Mouse (Mus musculus) megakaryocyte, embryonic 14.5 days (primary cell): Measurements from ENCODE around the gene Myt1l. TPM values are rescaled to one million over a fixed set of nuclear protein-coding genes. Genes with fewer than 3 reads are reported as not detected.

Source experiments
- H3K27me3 ChIP-seq: replicated peaks from 2 replicates; pipeline ENCODE3; 2012; ENCODE audit warnings: inconsistent platforms
- H3K36me3 ChIP-seq: replicated peaks from 2 replicates; pipeline ENCODE3; 2012; ENCODE audit warnings: low read length, inconsistent platforms, mixed read lengths
- H3K4me1 ChIP-seq: 2 replicates; pipeline ENCODE4 v1.6.1; 2012; ENCODE audit warnings: inconsistent platforms
- H3K4me3 ChIP-seq: replicated peaks from 2 replicates; pipeline ENCODE3; 2012; ENCODE audit warnings: moderate library complexity, mild to moderate bottlenecking, inconsistent platforms
- H3K9me3 ChIP-seq: 2 replicates; pipeline ENCODE4 v1.6.1; 2012; ENCODE audit warnings: inconsistent platforms
- FLI1 ChIP-seq: IDR thresholded peaks from 2 replicates; pipeline ENCODE4 v1.6.1; 2012; ENCODE audit warnings: low read length, inconsistent platforms, mixed read lengths
- GATA1 ChIP-seq: IDR thresholded peaks from 3 replicates; pipeline ENCODE4 v1.6.1; 2012; ENCODE audit warnings: mixed read lengths, low read length, inconsistent platforms, borderline replicate concordance
- polyA plus RNA-seq: library from polyadenylated mRNA; stranded (reverse); fragments of >175 nt; gene quantifications from 2 replicates; pipeline ENCODE4 v1.2.3, GENCODE M21; 2012; ENCODE audit warnings: low replicate concordance; ENCODE audit not compliant: insufficient read depth

Gene Myt1l
- polyA plus RNA-seq, 1 experiment, result 0.23 TPM

GRCm38 (mm10) chr12:29649510-29650152 is 121.4 kb downstream of the Myt1l start:
- Histone ChIP-seq H3K36me3 (no peaks in the 10 kb centered on the region), H3K27me3 (no peaks in the 10 kb centered on the region), H3K4me3 (no peak overlapping the region), H3K4me1 (no peaks in the 10 kb centered on the region), H3K9me3 (peaks cover 19% of the 10 kb centered on the region)
- no peak for TF ChIP-seq GATA1
- TF ChIP-seq FLI1, result no peak

GRCm38 (mm10) chr12:29652516-29652915 is 124.3 kb downstream of the Myt1l start:
- TF ChIP-seq GATA1 (no peak), FLI1 (no peak)
- H3K4me3 ChIP-seq, result no peak overlapping the region
- H3K9me3 ChIP-seq, result peaks cover 27% of the 10 kb centered on the region
- no peaks in the 10 kb centered on the region for H3K36me3 ChIP-seq
- no peaks in the 10 kb centered on the region for H3K4me1 ChIP-seq
- no peaks in the 10 kb centered on the region for H3K27me3 ChIP-seq

- TF ChIP-seq GATA1 (no peak), FLI1 (no peak)
- Histone ChIP-seq H3K36me3 (no peaks in the 10 kb centered on the region), H3K4me3 (no peak overlapping the region)
Observed at GRCm38 (mm10) chr12:29655197-29655632, 127.0 kb downstream of the Myt1l start.

GRCm38 (mm10) chr12:29655673-29656072 is 127.5 kb downstream of the Myt1l start:
- peaks cover 21% of the 10 kb centered on the region for H3K9me3 ChIP-seq
- TF ChIP-seq GATA1 (no peak), FLI1 (no peak)

More at GRCm38 (mm10) chr12:29655197-29655632, 127.0 kb downstream of the Myt1l start:
- peaks cover 21% of the 10 kb centered on the region for H3K9me3 ChIP-seq
- H3K27me3 ChIP-seq, result no peaks in the 10 kb centered on the region
- no peaks in the 10 kb centered on the region for H3K4me1 ChIP-seq

GRCm38 (mm10) chr12:29657061-29657460 is 128.9 kb downstream of the Myt1l start:
- H3K9me3 ChIP-seq, result peaks cover 22% of the 10 kb centered on the region
- H3K36me3 ChIP-seq, result no peaks in the 10 kb centered on the region
- no peak for TF ChIP-seq FLI1
- no peak for TF ChIP-seq GATA1
- no peak overlapping the region for H3K4me3 ChIP-seq
- H3K4me1 ChIP-seq, result no peaks in the 10 kb centered on the region
- no peaks in the 10 kb centered on the region for H3K27me3 ChIP-seq

More at GRCm38 (mm10) chr12:29655673-29656072, 127.5 kb downstream of the Myt1l start:
- Histone ChIP-seq H3K27me3 (no peaks in the 10 kb centered on the region), H3K36me3 (no peaks in the 10 kb centered on the region), H3K4me3 (no peak overlapping the region), H3K4me1 (no peaks in the 10 kb centered on the region)

GRCm38 (mm10) chr12:29657870-29658269 is 129.7 kb downstream of the Myt1l start:
- no peaks in the 10 kb centered on the region for H3K4me1 ChIP-seq
- TF ChIP-seq FLI1, result no peak
- TF ChIP-seq GATA1, result no peak
- H3K27me3 ChIP-seq, result no peaks in the 10 kb centered on the region
- peaks cover 18% of the 10 kb centered on the region for H3K9me3 ChIP-seq
- no peaks in the 10 kb centered on the region for H3K36me3 ChIP-seq
- no peak overlapping the region for H3K4me3 ChIP-seq

- no peak overlapping the region for H3K4me3 ChIP-seq
- TF ChIP-seq FLI1, result no peak
- no peak for TF ChIP-seq GATA1
- no peaks in the 10 kb centered on the region for H3K4me1 ChIP-seq
- H3K27me3 ChIP-seq, result no peaks in the 10 kb centered on the region
- H3K9me3 ChIP-seq, result no peaks in the 10 kb centered on the region
- H3K36me3 ChIP-seq, result no peaks in the 10 kb centered on the region
Observed at GRCm38 (mm10) chr12:29671984-29672383, 143.8 kb downstream of the Myt1l start.

- no peaks in the 10 kb centered on the region for H3K4me1 ChIP-seq
- no peaks in the 10 kb centered on the region for H3K27me3 ChIP-seq
- TF ChIP-seq GATA1 (no peak), FLI1 (no peak)
- no peaks in the 10 kb centered on the region for H3K9me3 ChIP-seq
- H3K36me3 ChIP-seq, result no peaks in the 10 kb centered on the region
- no peak overlapping the region for H3K4me3 ChIP-seq
Observed at GRCm38 (mm10) chr12:29675594-29676362, 147.6 kb downstream of the Myt1l start.

GRCm38 (mm10) chr12:29682384-29682783 is 154.2 kb downstream of the Myt1l start:
- Histone ChIP-seq H3K4me3 (no peak overlapping the region), H3K27me3 (no peaks in the 10 kb centered on the region), H3K9me3 (no peaks in the 10 kb centered on the region), H3K4me1 (no peaks in the 10 kb centered on the region), H3K36me3 (no peaks in the 10 kb centered on the region)
- TF ChIP-seq GATA1 (no peak), FLI1 (no peak)

GRCm38 (mm10) chr12:29682946-29683345 is 154.8 kb downstream of the Myt1l start:
- Histone ChIP-seq H3K36me3 (no peaks in the 10 kb centered on the region), H3K4me1 (no peaks in the 10 kb centered on the region), H3K9me3 (no peaks in the 10 kb centered on the region), H3K4me3 (no peak overlapping the region), H3K27me3 (no peaks in the 10 kb centered on the region)
- TF ChIP-seq FLI1 (no peak), GATA1 (no peak)
